Mouse (Mus musculus): Measurements from ENCODE around the gene Mmp21. TPM values are rescaled to one million over a fixed set of nuclear protein-coding genes. Genes with fewer than 3 reads are reported as not detected.

The Mmp21 gene
- polyA plus RNA-seq, 1 experiment: not detected

GRCm38 (mm10) chr7:133632476-133632875 is 47.4 kb downstream of the Mmp21 start:
- no peak overlapping the region for H3K4me3 ChIP-seq
- H3K27me3 ChIP-seq (ENCODE audit: control insufficient read depth, insufficient read depth, insufficient read length): peaks cover 4% of the 10 kb centered on the region
- H3K36me3 ChIP-seq (ENCODE audit: control insufficient read depth, insufficient read depth): no peaks in the 10 kb centered on the region
- H3K4me2 ChIP-seq (ENCODE audit: low read depth): no peak overlapping the region
- H3ac ChIP-seq (ENCODE audit: control insufficient read depth, insufficient read length): no peak overlapping the region
- H3K79me2 ChIP-seq (ENCODE audit: control insufficient read depth, insufficient read depth): no peaks in the 10 kb centered on the region
- no peak for TF ChIP-seq CEBPB (IDR thresholded peaks at IDR 0.05; ENCODE audit: insufficient read depth, poor library complexity, severe bottlenecking)

GRCm38 (mm10) chr7:133630821-133631220 is 49.0 kb downstream of the Mmp21 start:
- H3K27me3 ChIP-seq (ENCODE audit: control insufficient read depth, insufficient read depth, insufficient read length): peaks cover 9% of the 10 kb centered on the region

GRCm38 (mm10) chr7:133627184-133627936 is 52.5 kb downstream of the Mmp21 start:
- TF ChIP-seq REST (IDR thresholded peaks at IDR 0.05; ENCODE audit: insufficient read depth, insufficient read length) (no peak), POLR2AphosphoS2 (IDR thresholded peaks at IDR 0.05; ENCODE audit: insufficient read length, low read depth) (no peak), E2F4 (IDR thresholded peaks at IDR 0.05; ENCODE audit: insufficient read depth) (no peak), MYOG (IDR thresholded peaks at IDR 0.05; ENCODE audit: control insufficient read depth in 1 of 3, insufficient read depth in 1 of 3, insufficient read length in 2 of 3, low read depth in 2 of 3) (no peak), POLR2A (IDR thresholded peaks at IDR 0.05; ENCODE audit: insufficient read length, low read depth) (no peak), SRF (IDR thresholded peaks at IDR 0.05; ENCODE audit: control insufficient read depth, insufficient read length, low read depth) (no peak), CEBPB (IDR thresholded peaks at IDR 0.05; ENCODE audit: insufficient read depth, poor library complexity, severe bottlenecking) (no peak), TCF3 (IDR thresholded peaks at IDR 0.05; ENCODE audit: insufficient read length, low read depth) (no peak), MAX (IDR thresholded peaks at IDR 0.05; ENCODE audit: low read depth) (no peak), TCF12 (IDR thresholded peaks at IDR 0.05; ENCODE audit: insufficient read depth, poor library complexity, severe bottlenecking) (no peak), MYOD1 (IDR thresholded peaks at IDR 0.05; ENCODE audit: control insufficient read depth in 1 of 3, insufficient read length in 2 of 3, low read depth in 2 of 3) (no peak), USF1 (IDR thresholded peaks at IDR 0.05; ENCODE audit: low read depth) (no peak)
- Histone ChIP-seq H3K36me3 (ENCODE audit: control insufficient read depth, insufficient read depth) (no peaks in the 10 kb centered on the region), H3K4me2 (ENCODE audit: low read depth) (no peak overlapping the region), H3K27me3 (ENCODE audit: control insufficient read depth, insufficient read depth, insufficient read length) (peaks cover 33% of the 10 kb centered on the region), H3K79me2 (ENCODE audit: control insufficient read depth, insufficient read depth) (no peaks in the 10 kb centered on the region), H3ac (ENCODE audit: control insufficient read depth, insufficient read length) (no peak overlapping the region), H3K4me3 (no peak overlapping the region)

More at GRCm38 (mm10) chr7:133630821-133631220, 49.0 kb downstream of the Mmp21 start:
- Histone ChIP-seq H3K4me2 (ENCODE audit: low read depth) (no peak overlapping the region), H3K4me3 (no peak overlapping the region), H3ac (ENCODE audit: control insufficient read depth, insufficient read length) (no peak overlapping the region), H3K36me3 (ENCODE audit: control insufficient read depth, insufficient read depth) (no peaks in the 10 kb centered on the region), H3K79me2 (ENCODE audit: control insufficient read depth, insufficient read depth) (no peaks in the 10 kb centered on the region)
- TF ChIP-seq CEBPB (IDR thresholded peaks at IDR 0.05; ENCODE audit: insufficient read depth, poor library complexity, severe bottlenecking): no peak
- TF ChIP-seq E2F4 (IDR thresholded peaks at IDR 0.05; ENCODE audit: insufficient read depth): no peak
- TF ChIP-seq REST (IDR thresholded peaks at IDR 0.05; ENCODE audit: insufficient read depth, insufficient read length): no peak
- no peak for TF ChIP-seq POLR2AphosphoS2 (IDR thresholded peaks at IDR 0.05; ENCODE audit: insufficient read length, low read depth)
- no peak for TF ChIP-seq MYOG (IDR thresholded peaks at IDR 0.05; ENCODE audit: control insufficient read depth in 1 of 3, insufficient read depth in 1 of 3, insufficient read length in 2 of 3, low read depth in 2 of 3)
- TF ChIP-seq SRF (IDR thresholded peaks at IDR 0.05; ENCODE audit: control insufficient read depth, insufficient read length, low read depth): no peak

Other genes starting within 250 kb of the Mmp21 start
- not detected for gene Tex36, start 77.9 kb downstream of the Mmp21 start, polyA plus RNA-seq (2012; fragmentation: generic; extraction: Trizol)
- gene Edrf1, start 42.5 kb downstream of the Mmp21 start, polyA plus RNA-seq (2012; fragmentation: generic; extraction: Trizol): 5.2 TPM
- 58.2 TPM for gene Bccip, start 29.3 kb upstream of the Mmp21 start, polyA plus RNA-seq (2012; fragmentation: generic; extraction: Trizol)
- gene Uros, start 30.0 kb upstream of the Mmp21 start, polyA plus RNA-seq (2012; fragmentation: generic; extraction: Trizol): 22.3 TPM
- gene Fank1, start 96.8 kb upstream of the Mmp21 start, polyA plus RNA-seq (2012; fragmentation: generic; extraction: Trizol): 0.14 TPM
- gene Dhx32, start 102.7 kb upstream of the Mmp21 start, polyA plus RNA-seq (2012; fragmentation: generic; extraction: Trizol): 31.9 TPM